Mouse (Mus musculus) midbrain, embryonic 14.5 days (tissue): ENCODE measurements around the gene Med27. TPM values are rescaled to one million over a fixed set of nuclear protein-coding genes. Genes with fewer than 3 reads are reported as not detected.

ENCODE experiments used
- ATAC-seq: fragments of 200-750 bp; cut with Nextera tagmentation; 2 replicates; pipeline ENCODE4 v1.8.0; 2017; ENCODE audit warnings: moderate number of reproducible peaks, moderate library complexity; ENCODE audit not compliant: low FRiP score, low TSS enrichment
- DNase-seq: peaks from one replicate; pipeline ENCODE4 v3.0.0-alpha.2; 2015
- H3K27ac ChIP-seq: fragments of 300-500 bp; sonication (generic); replicated peaks from 2 replicates; pipeline ENCODE4 v1.5.1; 2014; ENCODE audit warnings: mild to moderate bottlenecking, low read depth, low read length, moderate library complexity
- H3K27me3 ChIP-seq: fragments of 300-500 bp; sonication (generic); 2 replicates; pipeline ENCODE4 v1.6.1; 2014; ENCODE audit warnings: low read length, control low read depth, mixed read lengths; ENCODE audit not compliant: control insufficient read depth, insufficient read depth
- H3K36me3 ChIP-seq: fragments of 300-500 bp; sonication (generic); 2 replicates; pipeline ENCODE4 v1.6.1; 2014; ENCODE audit warnings: low read length, control low read depth; ENCODE audit not compliant: control insufficient read depth, insufficient read depth
- H3K4me1 ChIP-seq: fragments of 300-500 bp; sonication (generic); 2 replicates; pipeline ENCODE4 v1.6.1; 2014; ENCODE audit warnings: mild to moderate bottlenecking, antibody characterized with exemption, low read length, control low read depth; ENCODE audit not compliant: control insufficient read depth, insufficient read depth
- H3K4me2 ChIP-seq: fragments of 300-500 bp; sonication (generic); 2 replicates; pipeline ENCODE4 v1.6.1; 2014; ENCODE audit warnings: mild to moderate bottlenecking, low read length, moderate library complexity
- H3K4me3 ChIP-seq: fragments of 300-500 bp; sonication (generic); replicated peaks from 2 replicates; pipeline ENCODE4 v1.5.1; 2014; ENCODE audit warnings: low read depth, low read length
- H3K9ac ChIP-seq: fragments of 300-500 bp; sonication (generic); replicated peaks from 2 replicates; pipeline ENCODE4 v1.6.1; 2014; ENCODE audit warnings: mild to moderate bottlenecking, low read length, moderate library complexity
- H3K9me3 ChIP-seq: fragments of 300-500 bp; sonication (generic); 2 replicates; pipeline ENCODE4 v1.6.1; 2016; ENCODE audit warnings: low read length, control low read depth, mixed read lengths; ENCODE audit not compliant: control insufficient read depth
- WGBS: fragments of 180-500 bp; shearing (Covaris S2); extraction: QIAGEN DNeasy Blood & Tissue Kit; methylation state at CpG from one replicate; pipeline ENCODE4 v1.1.7; 2014; 5-methylcytosine and 5-hydroxymethylcytosine counted together
- polyA plus RNA-seq: library from polyadenylated mRNA; unstranded; fragments of >200 nt; fragmentation: Nextera tagmentation; extraction: Ambion mirVana; gene quantifications from 2 replicates; pipeline ENCODE4 v1.2.1, GENCODE M21; 2014

The Med27 gene
- polyA plus RNA-seq, 1 experiment from 2014 or later: 81.0 TPM

- no peak overlapping the region for H3K27ac ChIP-seq
- no peak overlapping the region for H3K4me3 ChIP-seq
- WGBS: 76% methylated on average over 6 of the region's 6 CpGs
- no peaks in the 10 kb centered on the region for H3K27me3 ChIP-seq
- H3K36me3 ChIP-seq: no peaks in the 10 kb centered on the region
- H3K4me1 ChIP-seq: peaks cover 59% of the 10 kb centered on the region
- ATAC-seq: no peak
- no peaks in the 10 kb centered on the region for H3K9me3 ChIP-seq
- no peak overlapping the region for H3K4me2 ChIP-seq
- no peak overlapping the region for H3K9ac ChIP-seq
- no peak for DNase-seq
Observed at GRCm38 (mm10) chr2:29491656-29492055, 145.0 kb downstream of the Med27 start.

- Histone ChIP-seq H3K27ac (peak overlapping the region; percentile 72), H3K9ac (peak overlapping the region; percentile 29; the same call in 1 of the 2 replicates), H3K9me3 (no peaks in the 10 kb centered on the region), H3K4me1 (peaks cover 44% of the 10 kb centered on the region), H3K36me3 (no peaks in the 10 kb centered on the region), H3K4me2 (no peak overlapping the region), H3K4me3 (no peak overlapping the region), H3K27me3 (no peaks in the 10 kb centered on the region)
- ATAC-seq (no peak), DNase-seq (peak; percentile 59)
- 15% methylated on average over 9 of the region's 9 CpGs for WGBS
Observed at GRCm38 (mm10) chr2:29493396-29494031, 146.9 kb downstream of the Med27 start.

- peaks cover 3% of the 10 kb centered on the region; the same call in 1 of the 2 replicates for H3K36me3 ChIP-seq
- DNase-seq (no peak), ATAC-seq (no peak)
- H3K4me1 ChIP-seq: peaks cover 35% of the 10 kb centered on the region
- H3K27me3 ChIP-seq: no peaks in the 10 kb centered on the region
- H3K9ac ChIP-seq: no peak overlapping the region
- no peak overlapping the region for H3K4me2 ChIP-seq
- 70% methylated on average over 2 of the region's 2 CpGs for WGBS
- no peak overlapping the region for H3K27ac ChIP-seq
- no peak overlapping the region for H3K4me3 ChIP-seq
- no peaks in the 10 kb centered on the region for H3K9me3 ChIP-seq
Observed at GRCm38 (mm10) chr2:29495271-29495670, 148.7 kb downstream of the Med27 start.

GRCm38 (mm10) chr2:29500601-29501350, 154.2 kb downstream of the Med27 start:
- no peaks in the 10 kb centered on the region for H3K27me3 ChIP-seq
- no peaks in the 10 kb centered on the region for H3K9me3 ChIP-seq
- DNase-seq: no peak
- WGBS: 55% methylated on average over 9 of the region's 9 CpGs
- no peak overlapping the region for H3K27ac ChIP-seq
- H3K4me1 ChIP-seq: peaks cover 24% of the 10 kb centered on the region
- peaks cover 6% of the 10 kb centered on the region; the same call in 1 of the 2 replicates for H3K36me3 ChIP-seq
- no peak for ATAC-seq
- no peak overlapping the region for H3K4me2 ChIP-seq
- H3K4me3 ChIP-seq: no peak overlapping the region
- no peak overlapping the region for H3K9ac ChIP-seq

- H3K4me2 ChIP-seq: no peak overlapping the region
- H3K27ac ChIP-seq: no peak overlapping the region
- H3K4me1 ChIP-seq: peaks cover 26% of the 10 kb centered on the region
- no peak for DNase-seq
- no peak for ATAC-seq
- WGBS: 84% methylated on average over 4 of the region's 4 CpGs
- H3K4me3 ChIP-seq: no peak overlapping the region
- H3K9me3 ChIP-seq: no peaks in the 10 kb centered on the region
- H3K36me3 ChIP-seq: peaks cover 6% of the 10 kb centered on the region; the same call in 1 of the 2 replicates
- H3K27me3 ChIP-seq: no peaks in the 10 kb centered on the region
- no peak overlapping the region for H3K9ac ChIP-seq
Observed at GRCm38 (mm10) chr2:29501381-29501780, 154.8 kb downstream of the Med27 start.

- H3K4me2 ChIP-seq: no peak overlapping the region
- 35% methylated on average over 6 of the region's 6 CpGs for WGBS
- H3K36me3 ChIP-seq: peaks cover 6% of the 10 kb centered on the region; the same call in 1 of the 2 replicates
- H3K9ac ChIP-seq: no peak overlapping the region
- H3K27me3 ChIP-seq: no peaks in the 10 kb centered on the region
- H3K9me3 ChIP-seq: no peaks in the 10 kb centered on the region
- no peak for ATAC-seq
- no peak overlapping the region for H3K4me3 ChIP-seq
- peak overlapping the region; percentile 74 for H3K27ac ChIP-seq
- DNase-seq: peak; percentile 72
- peaks cover 42% of the 10 kb centered on the region for H3K4me1 ChIP-seq
Observed at GRCm38 (mm10) chr2:29504848-29505247, 158.2 kb downstream of the Med27 start.

GRCm38 (mm10) chr2:29506411-29506810, 159.8 kb downstream of the Med27 start:
- Histone ChIP-seq H3K36me3 (no peaks in the 10 kb centered on the region), H3K27me3 (no peaks in the 10 kb centered on the region), H3K9ac (no peak overlapping the region), H3K9me3 (no peaks in the 10 kb centered on the region), H3K4me2 (no peak overlapping the region), H3K27ac (no peak overlapping the region), H3K4me1 (peaks cover 32% of the 10 kb centered on the region), H3K4me3 (no peak overlapping the region)
- DNase-seq: no peak
- 45% methylated on average over 4 of the region's 4 CpGs for WGBS
- ATAC-seq: no peak

GRCm38 (mm10) chr2:29513131-29513530, 166.5 kb downstream of the Med27 start:
- Histone ChIP-seq H3K36me3 (no peaks in the 10 kb centered on the region), H3K4me2 (no peak overlapping the region), H3K9ac (no peak overlapping the region), H3K9me3 (no peaks in the 10 kb centered on the region), H3K27me3 (no peaks in the 10 kb centered on the region), H3K4me3 (no peak overlapping the region), H3K4me1 (peaks cover 49% of the 10 kb centered on the region), H3K27ac (no peak overlapping the region)
- no peak for DNase-seq
- WGBS: 25% methylated on average over 7 of the region's 7 CpGs
- no peak for ATAC-seq

GRCm38 (mm10) chr2:29514836-29515235, 168.2 kb downstream of the Med27 start:
- 66% methylated on average over 6 of the region's 6 CpGs for WGBS
- H3K4me2 ChIP-seq: no peak overlapping the region
- H3K9ac ChIP-seq: no peak overlapping the region
- H3K4me3 ChIP-seq: no peak overlapping the region
- no peak overlapping the region for H3K27ac ChIP-seq
- DNase-seq (no peak), ATAC-seq (no peak)
- no peaks in the 10 kb centered on the region for H3K36me3 ChIP-seq
- H3K27me3 ChIP-seq: no peaks in the 10 kb centered on the region
- no peaks in the 10 kb centered on the region for H3K9me3 ChIP-seq
- peaks cover 60% of the 10 kb centered on the region for H3K4me1 ChIP-seq
